Mouse (Mus musculus): ENCODE measurements around the gene Dcps.
A peak's percentile ranks its signal among the peaks of the same experiment; 100 is the strongest.

Gene Dcps

GRCm38 (mm10) chr9:35108916-35109315 lies 66.9 kb downstream of the Dcps start:
- DNase-seq = peak; percentile 82 to 90

GRCm38 (mm10) chr9:35108066-35108465 lies 67.8 kb downstream of the Dcps start:
- DNase-seq = peak; percentile 23 to 38

- DNase-seq = peak; percentile 6 to 7
Measured at GRCm38 (mm10) chr9:35107396-35107795, 68.5 kb downstream of the Dcps start.

- DNase-seq = peak; percentile 8 to 15
Measured at GRCm38 (mm10) chr9:35105884-35106880, 69.7 kb downstream of the Dcps start.

GRCm38 (mm10) chr9:35105438-35105837 lies 70.4 kb downstream of the Dcps start:
- peak in 1 of 2 experiments; percentile 3 for DNase-seq

- no peak for DNase-seq
Measured at GRCm38 (mm10) chr9:35104711-35105110, 71.2 kb downstream of the Dcps start.

GRCm38 (mm10) chr9:35098762-35099161 lies 77.1 kb downstream of the Dcps start:
- no peak for DNase-seq

GRCm38 (mm10) chr9:35097901-35098300 lies 78.0 kb downstream of the Dcps start:
- no peak for DNase-seq

GRCm38 (mm10) chr9:35095726-35096125 lies 80.1 kb downstream of the Dcps start:
- no peak for DNase-seq

GRCm38 (mm10) chr9:35093350-35093749 lies 82.5 kb downstream of the Dcps start:
- no peak for DNase-seq

- no peak for DNase-seq
Measured at GRCm38 (mm10) chr9:35092904-35093303, 83.0 kb downstream of the Dcps start.
